Mouse (Mus musculus): ENCODE results near the gene Ddx52.

The Ddx52 gene

GRCm38 (mm10) chr11:83968205-83968575, 26.3 kb downstream of the Ddx52 start:
- no peak for DNase-seq (ENCODE audit: low spot score)

- no peak for DNase-seq (ENCODE audit: low spot score)
Measured at GRCm38 (mm10) chr11:83969040-83969439, 27.2 kb downstream of the Ddx52 start.

GRCm38 (mm10) chr11:83974561-83975346, 32.9 kb downstream of the Ddx52 start:
- DNase-seq (ENCODE audit: low spot score) = no peak

- DNase-seq (ENCODE audit: low spot score) = no peak
Measured at GRCm38 (mm10) chr11:83975488-83975887, 33.6 kb downstream of the Ddx52 start.

- DNase-seq (ENCODE audit: low spot score) = no peak
Measured at GRCm38 (mm10) chr11:83976236-83976977, 34.5 kb downstream of the Ddx52 start.

- DNase-seq (ENCODE audit: low spot score) = no peak
Measured at GRCm38 (mm10) chr11:83977810-83978209, 35.9 kb downstream of the Ddx52 start.

- no peak for DNase-seq (ENCODE audit: low spot score)
Measured at GRCm38 (mm10) chr11:83979992-83980391, 38.1 kb downstream of the Ddx52 start.

GRCm38 (mm10) chr11:83981338-83981737, 39.5 kb downstream of the Ddx52 start:
- DNase-seq (ENCODE audit: low spot score) = no peak

- no peak for DNase-seq (ENCODE audit: low spot score)
Measured at GRCm38 (mm10) chr11:83991701-83992100, 49.8 kb downstream of the Ddx52 start.

GRCm38 (mm10) chr11:83993428-83993827, 51.6 kb downstream of the Ddx52 start:
- peak; percentile 73 for DNase-seq (ENCODE audit: low spot score)

GRCm38 (mm10) chr11:83994481-83994880, 52.6 kb downstream of the Ddx52 start:
- no peak for DNase-seq (ENCODE audit: low spot score)

- no peak for DNase-seq (ENCODE audit: low spot score)
Measured at GRCm38 (mm10) chr11:83995535-83995950, 53.7 kb downstream of the Ddx52 start.

GRCm38 (mm10) chr11:83997171-83997868, 55.5 kb downstream of the Ddx52 start:
- no peak for DNase-seq (ENCODE audit: low spot score)

GRCm38 (mm10) chr11:83998993-83999392, 57.1 kb downstream of the Ddx52 start:
- no peak for DNase-seq (ENCODE audit: low spot score)

GRCm38 (mm10) chr11:83999411-83999915, 57.6 kb downstream of the Ddx52 start:
- DNase-seq (ENCODE audit: low spot score) = no peak

- DNase-seq (ENCODE audit: low spot score) = no peak
Measured at GRCm38 (mm10) chr11:84001257-84001656, 59.4 kb downstream of the Ddx52 start.

- DNase-seq (ENCODE audit: low spot score) = no peak
Measured at GRCm38 (mm10) chr11:84003986-84004385, 62.1 kb downstream of the Ddx52 start.

- no peak for DNase-seq (ENCODE audit: low spot score)
Measured at GRCm38 (mm10) chr11:84009001-84009400, 67.1 kb downstream of the Ddx52 start.

GRCm38 (mm10) chr11:84010411-84010810, 68.5 kb downstream of the Ddx52 start:
- no peak for DNase-seq (ENCODE audit: low spot score)

- DNase-seq (ENCODE audit: low spot score) = no peak
Measured at GRCm38 (mm10) chr11:84011050-84011449, 69.2 kb downstream of the Ddx52 start.

- no peak for DNase-seq (ENCODE audit: low spot score)
Measured at GRCm38 (mm10) chr11:84011576-84011975, 69.7 kb downstream of the Ddx52 start.
